Mouse (Mus musculus): ENCODE results near the gene Emilin1.

DNA sequence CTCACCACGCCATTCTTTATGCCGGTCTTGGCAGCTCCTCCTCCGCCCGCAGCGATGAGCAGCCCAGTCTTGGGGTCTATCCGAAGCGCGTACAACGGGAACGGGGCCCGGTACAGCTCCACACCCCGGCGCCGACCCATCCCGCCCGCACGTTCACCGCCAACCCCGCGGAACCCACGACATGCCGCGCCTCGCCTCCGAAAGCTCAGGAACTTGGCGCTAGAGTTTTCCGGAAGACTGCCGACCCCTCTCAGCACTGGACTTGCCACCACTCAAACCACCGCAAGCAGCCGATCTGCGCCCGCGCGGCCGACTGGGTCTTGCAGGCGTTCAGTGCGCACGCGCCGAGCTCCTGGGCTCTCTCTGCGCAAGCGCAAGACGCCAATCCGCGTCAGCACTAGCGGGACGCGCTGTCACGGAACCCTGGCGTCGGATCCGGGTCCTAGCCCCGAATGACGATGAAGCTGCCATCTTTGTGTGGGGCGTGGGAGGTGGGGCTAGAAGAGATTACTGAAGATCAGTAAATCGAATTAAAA lies 46.8 kb downstream of the Emilin1 start, which contains the start of gene Preb:
- TF ChIP-seq CTCF (IDR thresholded peaks at IDR 0.05; ENCODE audit: low read depth, low read length), result no peak
- peak; percentile 62 for TF ChIP-seq POLR2A (IDR thresholded peaks at IDR 0.05; ENCODE audit: insufficient read depth, low read length)
- TF ChIP-seq EP300 (IDR thresholded peaks at IDR 0.05; ENCODE audit: insufficient read depth, low read depth, low read length), result no peak
